Mouse (Mus musculus) C2C12 (cell line): ENCODE measurements around the gene Pou3f1. TPM values are rescaled to one million over a fixed set of nuclear protein-coding genes. Genes with fewer than 3 reads are reported as not detected.

Experiments used
- H3K27me3 ChIP-seq: one replicate; pipeline ENCODE4 v1.6.1; 2011; ENCODE audit not compliant: control insufficient read depth, insufficient read depth, insufficient read length
- H3K36me3 ChIP-seq: one replicate; pipeline ENCODE4 v1.6.1; 2011; ENCODE audit not compliant: control insufficient read depth, insufficient read depth
- H3K4me3 ChIP-seq: one replicate; pipeline ENCODE4 v1.5.1; 2011; ENCODE audit warnings: mild to moderate bottlenecking, control low read depth; ENCODE audit not compliant: poor library complexity, insufficient read depth, severe bottlenecking
- H3K79me2 ChIP-seq: one replicate; pipeline ENCODE4 v1.6.1; 2011; ENCODE audit not compliant: control insufficient read depth, insufficient read depth
- H3K79me3 ChIP-seq: one replicate; pipeline ENCODE4 v1.6.1; 2011; ENCODE audit warnings: low read depth, control low read depth
- H3ac ChIP-seq: one replicate; pipeline ENCODE3; 2011; ENCODE audit warnings: low read depth; ENCODE audit not compliant: control insufficient read depth, insufficient read length
- CEBPB ChIP-seq: IDR thresholded peaks from one replicate; pipeline ENCODE4 v1.6.1; 2011; ENCODE audit warnings: low read depth, mild to moderate bottlenecking, control low read depth, moderate library complexity
- CTCF ChIP-seq: IDR thresholded peaks from one replicate; pipeline ENCODE4 v1.5.1; 2011; ENCODE audit not compliant: control insufficient read depth, insufficient read depth, insufficient read length
- FOSL1 ChIP-seq: IDR thresholded peaks from one replicate; pipeline ENCODE4 v1.8.0; 2011; ENCODE audit warnings: mild to moderate bottlenecking, low read length; ENCODE audit not compliant: poor library complexity, insufficient read depth, severe bottlenecking
- MAX ChIP-seq: IDR thresholded peaks from one replicate; pipeline ENCODE4 v1.6.1; 2011; ENCODE audit warnings: mild to moderate bottlenecking, control low read depth
- MYOD1 ChIP-seq: IDR thresholded peaks from one replicate; pipeline ENCODE4 v1.6.1; 2011; ENCODE audit warnings: low read depth; ENCODE audit not compliant: control insufficient read depth, insufficient read length
- MYOG ChIP-seq: IDR thresholded peaks from one replicate; pipeline ENCODE4 v1.6.1; 2011; ENCODE audit not compliant: control insufficient read depth, insufficient read length; ENCODE audit errors: extremely low read depth
- USF1 ChIP-seq: IDR thresholded peaks from one replicate; pipeline ENCODE4 v1.6.1; 2011; ENCODE audit warnings: low read depth, mild to moderate bottlenecking, control low read depth, moderate library complexity
- polyA plus RNA-seq: library from polyadenylated mRNA; unstranded; fragments of >200 nt; fragmentation: generic; extraction: Trizol; gene quantifications from one replicate; pipeline ENCODE4 v1.2.1, GENCODE M21; 2012; ENCODE audit warnings: missing spikeins

Gene Pou3f1
- polyA plus RNA-seq, 1 experiment, result 0.01 TPM

DNA sequence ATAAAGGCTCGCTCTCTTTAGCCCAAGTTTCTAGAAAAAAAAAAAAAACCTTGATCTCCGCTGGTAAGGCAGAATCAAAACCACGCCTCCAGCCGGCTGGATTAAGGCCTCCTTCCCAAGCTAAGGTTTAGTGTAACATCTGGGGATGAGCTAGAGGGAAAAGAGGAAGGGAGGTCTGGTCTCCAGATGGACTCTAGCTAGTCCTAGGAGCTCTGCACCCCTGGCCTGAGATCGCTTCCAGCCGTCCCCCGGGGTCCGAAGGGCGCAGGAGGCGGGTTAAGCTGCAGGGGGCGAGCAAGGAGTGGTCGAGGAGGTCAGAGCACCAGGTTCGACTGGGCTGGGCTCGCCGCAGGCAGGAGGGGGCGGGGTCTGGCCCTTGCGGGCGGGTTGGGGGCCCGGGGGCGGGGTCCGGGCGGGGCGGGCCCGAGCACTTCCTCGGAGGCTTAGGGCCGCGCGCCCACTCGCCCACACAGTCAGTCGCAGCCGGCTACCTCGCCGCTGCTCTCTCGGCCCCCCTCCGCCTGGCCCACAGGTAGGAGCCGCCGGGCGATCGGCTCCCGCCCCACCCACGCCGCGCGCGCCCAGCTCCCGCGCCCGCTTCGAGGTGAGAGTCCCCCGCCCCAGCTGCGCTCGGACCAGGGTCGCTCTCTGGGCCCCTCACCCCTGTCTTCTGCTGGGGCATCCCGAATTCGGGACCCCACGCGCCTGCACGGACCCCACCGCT is 43.8 kb downstream of the Pou3f1 start, which contains the start of gene Fhl3:
Gene Fhl3, plus strand, starts transcription at position 454 of the 724 bp plus-strand sequence.
- Histone ChIP-seq H3K4me3 (peak within 1 kb of the TSS; percentile 84), H3K79me3 (peaks cover 44% of the 10 kb centered on the region), H3ac (peak within 1 kb of the TSS; percentile 94), H3K36me3 (peaks cover 16% of the 10 kb centered on the region), H3K79me2 (peaks cover 49% of the 10 kb centered on the region), H3K27me3 (no peaks in the 10 kb centered on the region)
- no peak for TF ChIP-seq MYOG
- TF ChIP-seq USF1, result no peak
- no peak for TF ChIP-seq FOSL1
- no peak for TF ChIP-seq CEBPB
- no peak for TF ChIP-seq MAX
- TF ChIP-seq CTCF, result no peak
- TF ChIP-seq MYOD1, result no peak

DNA sequence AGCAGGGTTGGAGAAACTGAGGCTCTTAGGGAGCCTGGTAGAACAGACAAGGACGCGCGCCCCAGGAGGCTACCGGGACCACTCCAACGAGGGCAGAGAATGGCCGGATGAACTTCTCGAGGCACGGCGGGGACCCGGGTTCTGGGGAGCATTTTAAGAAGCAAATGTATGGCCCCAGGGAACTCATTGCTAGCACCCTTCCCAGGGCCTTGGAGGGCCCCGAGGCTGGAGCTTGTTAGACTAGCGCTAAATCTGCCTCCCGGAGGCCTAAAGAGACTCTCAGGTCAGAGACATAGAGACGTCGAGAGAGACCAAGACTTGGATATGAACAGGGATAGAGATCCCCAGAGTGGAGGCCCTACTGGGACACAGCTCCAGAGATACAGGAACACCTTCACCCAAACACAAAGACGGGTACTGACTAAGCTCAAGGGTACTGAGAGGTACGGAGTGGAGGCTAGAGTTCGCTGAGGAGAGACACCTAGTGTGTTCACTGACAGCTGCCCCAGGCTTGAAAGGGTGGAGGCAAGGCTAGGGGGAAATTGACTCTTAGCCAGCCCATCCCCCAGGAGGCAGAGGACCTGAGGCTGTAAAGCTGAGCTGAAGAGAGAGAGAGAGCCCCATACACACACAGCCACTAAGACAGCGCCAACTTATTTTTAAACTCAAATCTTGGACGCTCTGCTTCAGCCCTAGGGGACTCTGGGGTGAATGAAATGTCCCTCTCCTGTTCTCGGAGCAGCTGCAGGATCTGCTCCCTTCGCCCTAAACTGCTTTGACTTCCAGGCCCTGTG is 44.6 kb downstream of the Pou3f1 start:
- peak overlapping the region; percentile 94 for H3ac ChIP-seq
- no peaks in the 10 kb centered on the region for H3K27me3 ChIP-seq
- H3K4me3 ChIP-seq, result peak overlapping the region; percentile 84
- TF ChIP-seq USF1 (no peak), MAX (no peak), MYOD1 (no peak), MYOG (no peak), CEBPB (no peak), CTCF (no peak), FOSL1 (no peak)
- H3K79me3 ChIP-seq, result peaks cover 52% of the 10 kb centered on the region
- peaks cover 58% of the 10 kb centered on the region for H3K79me2 ChIP-seq
- H3K36me3 ChIP-seq, result peaks cover 25% of the 10 kb centered on the region

DNA sequence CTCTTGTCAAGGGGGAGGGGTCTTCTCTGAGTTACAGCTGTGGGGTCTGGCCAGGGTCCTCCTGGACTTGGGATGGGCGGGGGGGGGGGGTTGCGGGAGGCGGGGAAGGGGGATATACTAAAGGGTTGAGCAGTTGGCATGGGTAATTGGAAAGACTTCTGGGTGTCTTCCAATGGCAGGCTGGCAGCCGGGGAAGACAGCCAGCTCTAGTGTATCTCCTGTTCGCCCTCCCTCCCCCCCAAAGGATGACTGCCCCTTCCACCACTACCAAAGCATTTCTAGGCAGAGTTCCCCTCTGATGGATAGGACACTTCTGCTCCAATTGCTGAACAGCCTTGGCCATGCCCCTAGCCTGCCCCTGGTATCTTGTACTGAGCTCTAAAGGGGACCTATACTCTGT is 45.3 kb downstream of the Pou3f1 start:
- H3K79me3 ChIP-seq, result peaks cover 59% of the 10 kb centered on the region
- H3K36me3 ChIP-seq, result peaks cover 31% of the 10 kb centered on the region
- TF ChIP-seq FOSL1 (no peak), MYOD1 (no peak), USF1 (no peak), CTCF (no peak), MAX (no peak)
- peak overlapping the region; percentile 94 for H3ac ChIP-seq
- H3K27me3 ChIP-seq, result no peaks in the 10 kb centered on the region
- peaks cover 64% of the 10 kb centered on the region for H3K79me2 ChIP-seq
- H3K4me3 ChIP-seq, result peak overlapping the region; percentile 84

DNA sequence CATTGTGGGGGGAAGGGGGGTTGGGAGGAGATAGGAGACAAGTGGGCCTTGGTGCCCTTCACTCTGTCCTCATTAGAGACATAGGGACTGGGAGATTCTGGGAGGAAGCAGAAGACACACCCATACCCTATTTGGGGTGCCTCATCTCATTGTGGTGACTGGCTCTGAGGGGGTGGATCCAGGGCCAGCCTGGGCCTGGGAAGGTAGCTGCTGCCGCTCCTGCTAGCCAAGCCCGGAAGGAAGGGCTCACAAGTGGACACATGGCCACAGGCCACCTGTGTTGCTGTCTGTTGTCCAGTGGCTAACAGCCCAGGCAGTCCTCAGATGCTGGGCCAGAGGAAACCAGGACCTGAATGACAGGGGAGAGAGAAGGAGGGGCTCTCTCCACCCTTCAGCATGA is 46.8 kb downstream of the Pou3f1 start:
- Histone ChIP-seq H3K36me3 (peaks cover 44% of the 10 kb centered on the region), H3K27me3 (no peaks in the 10 kb centered on the region), H3K79me2 (peaks cover 76% of the 10 kb centered on the region), H3K79me3 (peaks cover 65% of the 10 kb centered on the region), H3K4me3 (peak overlapping the region; percentile 62), H3ac (peak overlapping the region; percentile 58)
- TF ChIP-seq MAX (peak; percentile 59), CEBPB (no peak), MYOD1 (peak; percentile 28)

DNA sequence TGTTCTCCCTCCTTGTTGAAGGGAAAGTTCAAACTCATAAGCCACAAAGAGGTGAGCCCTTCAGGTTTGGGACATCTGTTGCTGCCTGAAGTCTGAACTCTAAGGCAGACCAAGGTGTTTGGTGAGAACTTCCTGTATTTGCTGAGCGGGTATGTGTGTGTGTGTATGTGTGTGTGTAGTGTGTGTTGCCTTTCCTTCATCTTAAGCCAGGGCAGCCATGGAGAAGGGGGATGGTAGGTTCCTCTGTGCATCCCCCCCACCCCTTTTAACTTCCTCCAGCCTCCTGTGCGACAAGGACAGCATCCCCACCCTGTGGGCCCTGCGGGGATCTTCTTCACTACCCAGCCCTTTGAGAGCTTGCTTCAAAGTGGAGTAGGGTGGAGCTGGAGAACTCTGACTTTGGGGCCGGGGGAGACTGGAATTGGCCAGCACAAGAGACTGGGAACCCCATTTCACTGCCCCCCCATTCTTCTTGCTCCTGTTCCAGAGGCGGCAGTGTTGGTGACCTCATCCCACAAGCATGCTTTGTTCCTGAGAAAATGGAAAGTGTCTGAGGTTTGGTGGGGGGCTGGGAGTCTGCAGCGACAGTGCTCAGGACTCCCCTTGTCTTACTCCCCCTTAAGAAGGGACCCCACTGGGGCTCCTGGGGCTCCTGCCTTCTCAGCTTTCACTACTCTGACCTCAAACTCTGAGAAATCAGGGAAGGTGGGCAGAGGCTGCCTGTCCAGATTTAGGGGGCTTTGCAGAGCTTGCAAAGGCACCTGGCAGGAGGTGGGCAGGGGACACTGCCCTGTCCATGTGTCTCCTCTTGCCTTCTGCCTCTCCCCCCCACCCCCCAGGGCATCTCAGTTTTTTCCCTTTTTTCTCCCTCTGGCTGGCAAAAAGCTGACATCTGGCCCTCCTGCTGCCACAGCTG is 47.5 kb downstream of the Pou3f1 start:
- no peak for TF ChIP-seq MYOG
- no peak for TF ChIP-seq FOSL1
- TF ChIP-seq USF1, result no peak
- no peak for TF ChIP-seq CTCF
- TF ChIP-seq MYOD1, result no peak
- no peak for TF ChIP-seq CEBPB
- TF ChIP-seq MAX, result no peak
- H3K79me2 ChIP-seq, result peaks cover 76% of the 10 kb centered on the region
- peaks cover 44% of the 10 kb centered on the region for H3K36me3 ChIP-seq
- H3ac ChIP-seq, result peak overlapping the region; percentile 58
- peaks cover 65% of the 10 kb centered on the region for H3K79me3 ChIP-seq
- peak overlapping the region; percentile 62 for H3K4me3 ChIP-seq
- H3K27me3 ChIP-seq, result no peaks in the 10 kb centered on the region
